Mouse (Mus musculus) MEL (cell line): Measurements from ENCODE around the gene Grip1.

ENCODE experiments used
- CHD2 ChIP-seq: IDR thresholded peaks from 2 replicates; pipeline ENCODE4 v1.6.1; 2011; ENCODE audit warnings: low read length, improper control_type of control experiment
- CTCF ChIP-seq, 3 experiments: IDR thresholded peaks in 2 of 3; conservative IDR thresholded peaks in 1 of 3; 2 replicates each; pipeline ENCODE4 v1.5.1; 2011 to 2012; ENCODE audit warnings: low read length in 3 of 3, low read depth in 2 of 3, mild to moderate bottlenecking in 2 of 3, improper control_type of control experiment in 1 of 3, inconsistent platforms in 1 of 3, mixed read lengths in 1 of 3, moderate library complexity in 1 of 3; ENCODE audit not compliant: control insufficient read depth in 1 of 3, insufficient read depth in 1 of 3, poor library complexity in 1 of 3, severe bottlenecking in 1 of 3
- E2F4 ChIP-seq: IDR thresholded peaks from 2 replicates; pipeline ENCODE4 v1.6.1; 2011; ENCODE audit warnings: low read depth, low read length, improper control_type of control experiment, borderline replicate concordance
- EP300 ChIP-seq, 2 experiments: IDR thresholded peaks; 2 replicates each; pipeline ENCODE4 v1.6.1; 2011; ENCODE audit warnings: improper control_type of control experiment in 2 of 2, low read length in 2 of 2, low read depth in 1 of 2, mild to moderate bottlenecking in 1 of 2
- HCFC1 ChIP-seq: IDR thresholded peaks from 2 replicates; pipeline ENCODE4 v1.6.1; 2012; ENCODE audit warnings: low read depth, mild to moderate bottlenecking, inconsistent platforms, low read length, improper control_type of control experiment, moderate library complexity
- MAX ChIP-seq: IDR thresholded peaks from 2 replicates; pipeline ENCODE4 v1.6.1; 2011; ENCODE audit warnings: low read length, improper control_type of control experiment
- NELFE ChIP-seq: IDR thresholded peaks from 2 replicates; pipeline ENCODE4 v1.6.1; 2011; ENCODE audit warnings: low read depth, low read length, improper control_type of control experiment
- NRF1 ChIP-seq: IDR thresholded peaks from 2 replicates; pipeline ENCODE4 v1.6.1; 2014; ENCODE audit warnings: low read depth, mild to moderate bottlenecking, inconsistent platforms, low read length, improper control_type of control experiment, moderate library complexity; ENCODE audit not compliant: poor library complexity, insufficient read depth, severe bottlenecking
- POLR2A ChIP-seq, 2 experiments: IDR thresholded peaks; 2 replicates each; pipeline ENCODE4 v1.6.1; 2011 to 2012; ENCODE audit warnings: low read length in 2 of 2, mild to moderate bottlenecking in 2 of 2, control low read depth in 1 of 2, improper control_type of control experiment in 1 of 2, low read depth in 1 of 2, moderate library complexity in 1 of 2; ENCODE audit not compliant: control insufficient read depth in 1 of 2, insufficient read depth in 1 of 2, poor library complexity in 1 of 2
- RCOR1 ChIP-seq: IDR thresholded peaks from 2 replicates; pipeline ENCODE4 v1.6.1; 2012; ENCODE audit warnings: low read depth, mild to moderate bottlenecking, inconsistent platforms, low read length, improper control_type of control experiment
- SIN3A ChIP-seq: IDR thresholded peaks from 2 replicates; pipeline ENCODE4 v1.6.1; 2012; ENCODE audit warnings: low read length, improper control_type of control experiment, inconsistent platforms
- ZMIZ1 ChIP-seq: IDR thresholded peaks from 2 replicates; pipeline ENCODE4 v1.6.1; 2012; ENCODE audit warnings: low read depth, mild to moderate bottlenecking, inconsistent platforms, low read length, improper control_type of control experiment, moderate library complexity
- ZNF384 ChIP-seq: IDR thresholded peaks from 2 replicates; pipeline ENCODE4 v1.6.1; 2012; ENCODE audit warnings: low read depth, mild to moderate bottlenecking, inconsistent platforms, low read length, improper control_type of control experiment

DNA sequence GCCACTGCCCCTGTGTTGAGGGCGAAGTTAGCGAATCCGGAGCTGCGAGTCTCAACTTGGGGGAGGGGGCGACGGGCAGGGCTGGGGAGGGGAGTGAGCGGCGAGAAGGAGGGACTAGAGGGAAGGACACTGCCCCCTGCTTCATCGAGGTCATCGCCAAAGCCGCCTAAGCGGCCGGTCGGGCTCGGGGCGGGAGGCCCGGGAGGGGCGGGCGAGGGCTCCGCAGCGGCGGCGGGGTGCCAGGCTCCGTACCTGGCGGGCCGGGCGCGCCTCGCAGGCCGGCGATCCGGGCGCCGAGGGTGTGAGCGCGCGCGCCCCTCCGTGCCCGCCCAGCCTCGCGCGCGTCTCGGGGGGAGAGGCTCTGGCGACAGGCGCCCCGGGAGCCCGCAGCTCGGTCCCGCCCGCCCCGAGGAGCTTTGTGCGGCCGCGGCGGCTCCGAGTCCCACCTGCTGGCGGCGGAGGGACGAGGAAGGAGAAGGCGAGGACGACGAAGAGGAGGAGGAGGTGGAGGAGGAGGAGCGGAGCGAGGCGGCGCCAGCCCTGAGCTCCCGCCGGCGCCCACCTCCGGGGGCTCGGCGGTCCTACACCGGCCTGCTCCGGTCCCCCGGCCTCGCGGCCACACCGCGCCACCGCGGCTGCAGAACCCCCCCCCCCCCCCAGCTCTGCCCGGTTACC is at the start of gene Grip1:
- no peak for TF ChIP-seq SIN3A
- no peak for TF ChIP-seq CTCF (IDR thresholded peaks at IDR 0.05 in 2 of 3, conservative IDR thresholded peaks at IDR 0.05 in 1 of 3; ENCODE audit: control insufficient read depth in 1 of 3, insufficient read depth in 1 of 3, low read depth in 2 of 3, low read length in 3 of 3, poor library complexity in 1 of 3, severe bottlenecking in 1 of 3)
- no peak for TF ChIP-seq ZMIZ1
- TF ChIP-seq POLR2A (IDR thresholded peaks at IDR 0.05; ENCODE audit: control insufficient read depth in 1 of 2, insufficient read depth in 1 of 2, low read depth in 1 of 2, low read length in 2 of 2, poor library complexity in 1 of 2): no peak
- TF ChIP-seq RCOR1: no peak
- no peak for TF ChIP-seq ZNF384
- TF ChIP-seq MAX: no peak
- no peak for TF ChIP-seq EP300 (IDR thresholded peaks at IDR 0.05; ENCODE audit: low read depth in 1 of 2, low read length in 2 of 2)
- TF ChIP-seq E2F4: no peak
- TF ChIP-seq NELFE: no peak
- no peak for TF ChIP-seq CHD2
- no peak for TF ChIP-seq NRF1
- TF ChIP-seq HCFC1: no peak
